Mouse (Mus musculus) intestine, embryonic 15.5 days (tissue): ENCODE measurements around the gene Olfr893. TPM values are rescaled to one million over a fixed set of nuclear protein-coding genes. Genes with fewer than 3 reads are reported as not detected.
"Not testable (repeated sequence)": the region's sequence is repeated elsewhere in the genome, so short reads cannot be mapped to it uniquely, and the experiment has no call there.

ENCODE experiments used
- ATAC-seq: fragments of 200-750 bp; cut with Nextera tagmentation; 2 replicates; pipeline ENCODE4 v1.8.0; 2017; ENCODE audit warnings: moderate TSS enrichment, moderate library complexity
- H3K27ac ChIP-seq: fragments of 300-500 bp; sonication (generic); 2 replicates; pipeline ENCODE4 v1.5.1; 2015; ENCODE audit warnings: mild to moderate bottlenecking, inconsistent platforms
- H3K27me3 ChIP-seq: fragments of 300-500 bp; sonication (generic); replicated peaks from 2 replicates; pipeline ENCODE4 v1.6.1; 2015; ENCODE audit warnings: inconsistent platforms
- H3K36me3 ChIP-seq: fragments of 300-500 bp; sonication (generic); 2 replicates; pipeline ENCODE4 v1.6.1; 2015; ENCODE audit warnings: inconsistent platforms
- H3K4me1 ChIP-seq: fragments of 300-500 bp; sonication (generic); replicated peaks from 2 replicates; pipeline ENCODE4 v1.6.1; 2015; ENCODE audit warnings: inconsistent platforms
- H3K4me2 ChIP-seq: fragments of 300-500 bp; sonication (generic); replicated peaks from 2 replicates; pipeline ENCODE4 v1.6.1; 2015; ENCODE audit warnings: mild to moderate bottlenecking, inconsistent platforms
- H3K4me3 ChIP-seq: fragments of 300-500 bp; sonication (generic); replicated peaks from 2 replicates; pipeline ENCODE4 v1.5.1; 2015; ENCODE audit warnings: inconsistent platforms
- H3K9ac ChIP-seq: fragments of 300-500 bp; sonication (generic); 2 replicates; pipeline ENCODE4 v1.6.1; 2015; ENCODE audit warnings: inconsistent platforms
- H3K9me3 ChIP-seq: fragments of 300-500 bp; sonication (generic); 2 replicates; pipeline ENCODE4 v1.6.1; 2016; ENCODE audit warnings: inconsistent platforms
- WGBS: fragments of 180-500 bp; shearing (Covaris S2); methylation state at CpG from one replicate; pipeline ENCODE4 v1.1.7; 2015; 5-methylcytosine and 5-hydroxymethylcytosine counted together
- polyA plus RNA-seq: library from polyadenylated mRNA; unstranded; fragments of >200 nt; fragmentation: Nextera tagmentation; extraction: Ambion mirVana; gene quantifications from 2 replicates; pipeline ENCODE4 v1.2.1, GENCODE M21; 2015

Olfr893 gene
- polyA plus RNA-seq: not detected in 2 replicates

- WGBS: 84% methylated on average over 3 of the region's 3 CpGs
- ATAC-seq: no peak
- H3K27ac ChIP-seq: no peak within 1 kb of the TSS
- H3K4me2 ChIP-seq: no peak within 1 kb of the TSS
- no peaks in the 10 kb centered on the region for H3K27me3 ChIP-seq
- no peaks in the 10 kb centered on the region for H3K36me3 ChIP-seq
- no peaks in the 10 kb centered on the region for H3K4me1 ChIP-seq
- no peak within 1 kb of the TSS for H3K9ac ChIP-seq
- no peaks in the 10 kb centered on the region for H3K9me3 ChIP-seq
- no peak within 1 kb of the TSS for H3K4me3 ChIP-seq
Measured at GRCm38 (mm10) chr9:38208065-38208464, at the start of gene Olfr893. Olfr893 (plus strand) TSS chr9:38208365.

GRCm38 (mm10) chr9:38168341-38168740 lies 39.8 kb upstream of the Olfr893 start:
- H3K4me3 ChIP-seq, H3K9me3 ChIP-seq, H3K27me3 ChIP-seq, H3K27ac ChIP-seq, H3K36me3 ChIP-seq, H3K4me1 ChIP-seq, H3K4me2 ChIP-seq, ATAC-seq, H3K9ac ChIP-seq: not testable (repeated sequence)
- 55% methylated on average over 2 of the region's 2 CpGs for WGBS

- Histone ChIP-seq H3K36me3 (no peaks in the 10 kb centered on the region), H3K4me2 (no peak within 1 kb of the TSS), H3K27me3 (no peaks in the 10 kb centered on the region), H3K27ac (no peak within 1 kb of the TSS), H3K9ac (no peak within 1 kb of the TSS), H3K4me1 (no peaks in the 10 kb centered on the region), H3K4me3 (no peak within 1 kb of the TSS), H3K9me3 (no peaks in the 10 kb centered on the region)
- WGBS: 79% methylated on average over 1 of the region's 1 CpGs
- no peak for ATAC-seq
Measured at GRCm38 (mm10) chr9:38180721-38181120, 27.4 kb upstream of the Olfr893 start, which contains the start of gene Olfr891. Olfr891 (minus strand) TSS chr9:38180821.

GRCm38 (mm10) chr9:38217755-38218154 lies 9.6 kb downstream of the Olfr893 start, which contains the start of gene Olfr894:
Olfr894 (plus strand) TSS chr9:38218055.
- Histone ChIP-seq H3K4me1 (no peaks in the 10 kb centered on the region), H3K27ac (no peak within 1 kb of the TSS), H3K4me3 (no peak within 1 kb of the TSS), H3K9me3 (no peaks in the 10 kb centered on the region), H3K36me3 (no peaks in the 10 kb centered on the region), H3K9ac (no peak within 1 kb of the TSS), H3K4me2 (no peak within 1 kb of the TSS), H3K27me3 (no peaks in the 10 kb centered on the region)
- ATAC-seq: no peak

GRCm38 (mm10) chr9:38252474-38252873 lies 44.3 kb downstream of the Olfr893 start, which contains the start of gene Olfr143:
Olfr143 (plus strand) TSS chr9:38252774.
- no peaks in the 10 kb centered on the region for H3K27me3 ChIP-seq
- no peaks in the 10 kb centered on the region for H3K36me3 ChIP-seq
- no peak within 1 kb of the TSS for H3K27ac ChIP-seq
- H3K4me2 ChIP-seq: no peak within 1 kb of the TSS
- ATAC-seq: no peak
- H3K9ac ChIP-seq: no peak within 1 kb of the TSS
- H3K9me3 ChIP-seq: no peaks in the 10 kb centered on the region
- H3K4me3 ChIP-seq: no peak within 1 kb of the TSS
- H3K4me1 ChIP-seq: no peaks in the 10 kb centered on the region

Other genes with a start within 250 kb of the Olfr893 start
- gene Olfr881, start 216.5 kb upstream of the Olfr893 start, polyA plus RNA-seq: not detected in 2 replicates
- gene Olfr883, start 182.6 kb upstream of the Olfr893 start, polyA plus RNA-seq: not detected in 2 replicates
- gene Olfr884, start 161.8 kb upstream of the Olfr893 start, polyA plus RNA-seq: not detected in 2 replicates
- gene Olfr885, start 147.0 kb upstream of the Olfr893 start, polyA plus RNA-seq: not detected in 2 replicates
- gene Olfr887, start 124.3 kb upstream of the Olfr893 start, polyA plus RNA-seq: not detected in 2 replicates
- not detected in 2 replicates for gene Olfr888, start 100.2 kb upstream of the Olfr893 start, polyA plus RNA-seq
- 0.04 and 0.08 TPM in 2 replicates for gene Olfr889, start 93.2 kb upstream of the Olfr893 start, polyA plus RNA-seq
- not detected in 2 replicates for gene Olfr890, start 65.8 kb upstream of the Olfr893 start, polyA plus RNA-seq
- gene Olfr891, start 27.5 kb upstream of the Olfr893 start, polyA plus RNA-seq: not detected in 2 replicates
- gene Olfr894, start 9.7 kb downstream of the Olfr893 start, polyA plus RNA-seq: not detected in 2 replicates
- gene Olfr143, start 44.4 kb downstream of the Olfr893 start, polyA plus RNA-seq: not detected in 2 replicates
- not detected in 2 replicates for gene Olfr895, start 59.5 kb downstream of the Olfr893 start, polyA plus RNA-seq
- not detected in 2 replicates for gene Olfr896-ps1, start 82.7 kb downstream of the Olfr893 start, polyA plus RNA-seq
- not detected in 2 replicates for gene Olfr25, start 120.7 kb downstream of the Olfr893 start, polyA plus RNA-seq
- not detected in 2 replicates for gene Olfr898, start 140.0 kb downstream of the Olfr893 start, polyA plus RNA-seq
- gene Olfr250, start 158.5 kb downstream of the Olfr893 start, polyA plus RNA-seq: not detected in 2 replicates
- gene Olfr251, start 168.7 kb downstream of the Olfr893 start, polyA plus RNA-seq: not detected in 2 replicates
- not detected in 2 replicates for gene Olfr147, start 193.3 kb downstream of the Olfr893 start, polyA plus RNA-seq
- not detected in 2 replicates for gene Olfr901, start 221.1 kb downstream of the Olfr893 start, polyA plus RNA-seq
- gene Olfr902, start 239.3 kb downstream of the Olfr893 start, polyA plus RNA-seq: not detected in 2 replicates